Comparison of ENCODE assay signal across 8 mouse cellular contexts in genomic region chr4:117181863-117182758, GRCm38 (mm10). TPM values are rescaled to one million over a fixed set of nuclear protein-coding genes. Genes with fewer than 3 reads are reported as not detected.
DNase-seq lines count a peak whose midpoint lies in the region; ATAC-seq and TF ChIP-seq lines count a peak whose summit lies in the region.

TSS of gene Kif2c (minus strand) at chr4:117182639.

- peak within 1 kb of the TSS; percentile 66 for H3K9ac ChIP-seq in heart, embryonic 15.5 days
- H3K9ac ChIP-seq in liver, embryonic 14.5 days (replicated peaks): peak within 1 kb of the TSS; percentile 85
- peak within 1 kb of the TSS; percentile 59 for H3K9ac ChIP-seq in neural tube, embryonic 11.5 days (ENCODE audit: low read length)
- peak within 1 kb of the TSS; percentile 47 for H3K9ac ChIP-seq in stomach, postnatal 0 days (ENCODE audit: low read length)

- peak; percentile 95 for ATAC-seq in heart, embryonic 15.5 days (replicated peaks; ENCODE audit: insufficient number of reproducible peaks, insufficient read depth, low FRiP score, low read depth)
- ATAC-seq in liver, embryonic 14.5 days (ENCODE audit: insufficient read depth): peak; percentile 97
- ATAC-seq in neural tube, embryonic 11.5 days (ENCODE audit: insufficient read depth, low FRiP score, low TSS enrichment): peak; percentile 95
- peak; percentile 97 for ATAC-seq in stomach, postnatal 0 days (ENCODE audit: low FRiP score, low TSS enrichment)

- H3K27me3 ChIP-seq in heart, embryonic 15.5 days: no peaks in the 10 kb centered on the region
- H3K27me3 ChIP-seq in liver, embryonic 14.5 days (ENCODE audit: control insufficient read depth, insufficient read depth, low read length): no peaks in the 10 kb centered on the region
- no peaks in the 10 kb centered on the region for H3K27me3 ChIP-seq in neural tube, embryonic 11.5 days (ENCODE audit: control insufficient read depth, insufficient read depth, low read length)
- H3K27me3 ChIP-seq in stomach, postnatal 0 days (ENCODE audit: control insufficient read depth, insufficient read depth, low read length): no peaks in the 10 kb centered on the region

- no peaks in the 10 kb centered on the region for H3K4me1 ChIP-seq in brown adipose tissue, adult 24 weeks (ENCODE audit: control insufficient read depth, insufficient read depth, insufficient read length, low read length)
- H3K4me1 ChIP-seq in heart, embryonic 15.5 days (replicated peaks): peaks cover 12% of the 10 kb centered on the region
- peaks cover 10 to 11% of the 10 kb centered on the region in 2 experiments for H3K4me1 ChIP-seq in liver, embryonic 14.5 days (replicated peaks; ENCODE audit: control insufficient read depth in 2 of 2, insufficient read depth in 2 of 2, low read length in 1 of 2)
- H3K4me1 ChIP-seq in neural tube, embryonic 11.5 days (ENCODE audit: control insufficient read depth, insufficient read depth, low read length): peaks cover 5% of the 10 kb centered on the region; the same call in 1 of the 2 replicates
- no peaks in the 10 kb centered on the region for H3K4me1 ChIP-seq in stomach, postnatal 0 days (replicated peaks; ENCODE audit: control insufficient read depth, insufficient read depth)

- TF ChIP-seq EP300 in liver, embryonic 14.5 days (IDR thresholded peaks at IDR 0.05; ENCODE audit: low read depth): no peak
- no peak for TF ChIP-seq EP300 in stomach, postnatal 0 days (optimal IDR thresholded peaks at IDR 0.05)

- WGBS in heart, embryonic 15.5 days: 1% methylated on average over 42 of the region's 42 CpGs
- WGBS in liver, embryonic 14.5 days (ENCODE audit: insufficient replicate concordance): 1% methylated on average over 42 of the region's 42 CpGs
- 1% methylated on average over 42 of the region's 42 CpGs for WGBS in neural tube, embryonic 11.5 days
- WGBS in stomach, postnatal 0 days: under 1% methylated on average over 41 of the region's 42 CpGs

- peak; percentile 96 for DNase-seq in CD4-positive, CD25-positive, alpha-beta regulatory T cell, adult 2 months (ENCODE audit: low read depth, low spot score)
- peak; percentile 71 for DNase-seq in fibroblast of lung, adult 2 months (ENCODE audit: low read depth)
- peak; percentile 94 for DNase-seq in kidney, postnatal 25 days
- peak; percentile 84 to 87 (median 86) for DNase-seq in liver, embryonic 14.5 days (ENCODE audit: low read depth in 3 of 3, low spot score in 3 of 3)
- DNase-seq in neural tube, embryonic 11.5 days (ENCODE audit: low spot score): peak; percentile 94
- DNase-seq in stomach, postnatal 0 days (ENCODE audit: low spot score): peak; percentile 93

- H3K36me3 ChIP-seq in heart, embryonic 15.5 days: peaks cover 27% of the 10 kb centered on the region
- H3K36me3 ChIP-seq in liver, embryonic 14.5 days (replicated peaks; ENCODE audit: control insufficient read depth, insufficient read depth, low read depth): peaks cover 28% of the 10 kb centered on the region
- H3K36me3 ChIP-seq in neural tube, embryonic 11.5 days (ENCODE audit: control insufficient read depth, insufficient read depth, low read length): no peaks in the 10 kb centered on the region; the same call in 1 of the 2 replicates
- no peaks in the 10 kb centered on the region; the same call in 1 of the 2 replicates for H3K36me3 ChIP-seq in stomach, postnatal 0 days (ENCODE audit: control insufficient read depth, insufficient read depth, low read length)

- peak within 1 kb of the TSS; percentile 76 for H3K4me2 ChIP-seq in heart, embryonic 15.5 days
- peak within 1 kb of the TSS; percentile 84 for H3K4me2 ChIP-seq in liver, embryonic 14.5 days (ENCODE audit: low read depth)
- peak within 1 kb of the TSS; percentile 52 for H3K4me2 ChIP-seq in neural tube, embryonic 11.5 days (ENCODE audit: low read depth)
- H3K4me2 ChIP-seq in stomach, postnatal 0 days (replicated peaks; ENCODE audit: low read depth): peak within 1 kb of the TSS; percentile 83

- peak within 1 kb of the TSS; percentile 22; the same call in 1 of the 2 replicates for H3K27ac ChIP-seq in brown adipose tissue, adult 24 weeks (replicated peaks; ENCODE audit: low read depth, low read length)
- peak within 1 kb of the TSS; percentile 62 for H3K27ac ChIP-seq in heart, embryonic 15.5 days
- H3K27ac ChIP-seq in liver, embryonic 14.5 days: peak within 1 kb of the TSS; percentile 68
- H3K27ac ChIP-seq in neural tube, embryonic 11.5 days (ENCODE audit: low read depth, low read length): no peak within 1 kb of the TSS
- peak within 1 kb of the TSS; percentile 35; the same call in 1 of the 2 replicates for H3K27ac ChIP-seq in stomach, postnatal 0 days (replicated peaks)

- H3K4me3 ChIP-seq in brown adipose tissue, adult 24 weeks (ENCODE audit: insufficient read depth, low read depth, low read length): peak within 1 kb of the TSS; percentile 66
- peak within 1 kb of the TSS; percentile 60 for H3K4me3 ChIP-seq in heart, embryonic 15.5 days
- H3K4me3 ChIP-seq in liver, embryonic 14.5 days (ENCODE audit: insufficient read depth in 1 of 2, low read depth in 2 of 2, low read length in 2 of 2): peak within 1 kb of the TSS; percentile 95 to 97
- H3K4me3 ChIP-seq in neural tube, embryonic 11.5 days (ENCODE audit: low read depth, low read length): peak within 1 kb of the TSS; percentile 73
- H3K4me3 ChIP-seq in stomach, postnatal 0 days (ENCODE audit: low read depth, low read length): peak within 1 kb of the TSS; percentile 58

- TF ChIP-seq CTCF in liver, embryonic 14.5 days (IDR thresholded peaks at IDR 0.05; ENCODE audit: low read depth): no peak
- TF ChIP-seq CTCF in stomach, postnatal 0 days (IDR thresholded peaks at IDR 0.05; ENCODE audit: low read depth): no peak

- no peaks in the 10 kb centered on the region for H3K9me3 ChIP-seq in heart, embryonic 15.5 days (replicated peaks)
- H3K9me3 ChIP-seq in liver, embryonic 14.5 days (ENCODE audit: control insufficient read depth, low read length): no peaks in the 10 kb centered on the region
- H3K9me3 ChIP-seq in neural tube, embryonic 11.5 days (ENCODE audit: control insufficient read depth, low read length): no peaks in the 10 kb centered on the region
- H3K9me3 ChIP-seq in stomach, postnatal 0 days (ENCODE audit: control insufficient read depth, low read length): no peaks in the 10 kb centered on the region

RNA-seq across cellular contexts. Expression of gene Kif2c, which starts in this region (rescaled TPM):
- polyA plus RNA-seq in brown adipose tissue, adult 24 weeks (2012; ENCODE audit: insufficient read depth, insufficient read length, missing spikeins): not detected in 2 replicates
- polyA plus RNA-seq in heart, embryonic 15.5 days (2015; fragmentation: Nextera tagmentation; extraction: Ambion mirVana): 36.4 and 39.7 TPM in 2 replicates
- polyA plus RNA-seq in liver, embryonic 14.5 days (2012; rRNA removed): 13.2 and 19.4 TPM in 2 replicates
- 30.1 and 31.3 TPM in 2 replicates for polyA plus RNA-seq in liver, embryonic 14.5 days (2014; fragmentation: Nextera tagmentation; extraction: Ambion mirVana)
- 80.0 and 85.6 TPM in 2 replicates for polyA plus RNA-seq in neural tube, embryonic 11.5 days (2014; fragmentation: Nextera tagmentation; extraction: Ambion mirVana)
- 7.9 and 11.5 TPM in 2 replicates for polyA plus RNA-seq in stomach, postnatal 0 days (2015; fragmentation: Nextera tagmentation; extraction: Ambion mirVana)
